Mouse (Mus musculus) heart, adult 8-10 months (tissue): ENCODE results near the gene Hoxc4. TPM values are rescaled to one million over a fixed set of nuclear protein-coding genes. Genes with fewer than 3 reads are reported as not detected.
A peak's percentile ranks its signal among the peaks of the same experiment; 100 is the strongest.

ENCODE experiments used
- DNase-seq: peaks from one replicate; pipeline ENCODE4 v3.0.0; 2022; ENCODE audit warnings: low spot score
- total RNA-seq, 4 experiments: library from RNA; stranded (reverse); gene quantifications; 2 replicates each; pipeline ENCODE4 v1.2.4; 2022

Hoxc4 gene
- total RNA-seq, 4 experiments from 2014 or later = not detected

DNA sequence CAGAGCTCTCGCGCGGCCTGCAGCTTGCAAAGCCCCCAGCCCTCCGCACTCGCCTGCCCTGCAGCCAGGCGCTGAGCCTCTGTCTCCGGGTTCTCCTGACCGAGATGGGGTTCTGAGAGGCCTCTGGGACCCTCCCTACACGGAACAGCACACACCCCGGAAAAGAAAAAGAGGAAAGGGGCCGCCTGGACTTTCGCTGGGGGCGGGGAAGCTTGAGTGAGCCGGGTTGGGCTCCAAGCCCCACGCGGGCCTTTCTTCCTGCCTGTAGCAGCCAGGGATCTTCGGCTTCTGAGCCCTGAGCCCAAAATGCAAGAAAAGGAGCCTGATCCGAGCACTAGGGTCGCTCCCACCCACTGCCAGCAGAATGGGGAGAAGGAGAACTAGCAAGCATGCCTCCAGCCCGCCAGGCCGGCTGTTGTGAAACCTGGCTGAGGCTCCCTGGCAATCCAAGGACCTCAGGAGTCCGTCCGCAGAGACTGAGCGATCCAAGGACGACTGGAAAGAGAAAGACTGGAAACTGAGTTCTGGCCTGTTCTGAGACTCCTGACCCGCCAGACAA, 6.7 kb upstream of the Hoxc4 start:
- no peak for DNase-seq

DNA sequence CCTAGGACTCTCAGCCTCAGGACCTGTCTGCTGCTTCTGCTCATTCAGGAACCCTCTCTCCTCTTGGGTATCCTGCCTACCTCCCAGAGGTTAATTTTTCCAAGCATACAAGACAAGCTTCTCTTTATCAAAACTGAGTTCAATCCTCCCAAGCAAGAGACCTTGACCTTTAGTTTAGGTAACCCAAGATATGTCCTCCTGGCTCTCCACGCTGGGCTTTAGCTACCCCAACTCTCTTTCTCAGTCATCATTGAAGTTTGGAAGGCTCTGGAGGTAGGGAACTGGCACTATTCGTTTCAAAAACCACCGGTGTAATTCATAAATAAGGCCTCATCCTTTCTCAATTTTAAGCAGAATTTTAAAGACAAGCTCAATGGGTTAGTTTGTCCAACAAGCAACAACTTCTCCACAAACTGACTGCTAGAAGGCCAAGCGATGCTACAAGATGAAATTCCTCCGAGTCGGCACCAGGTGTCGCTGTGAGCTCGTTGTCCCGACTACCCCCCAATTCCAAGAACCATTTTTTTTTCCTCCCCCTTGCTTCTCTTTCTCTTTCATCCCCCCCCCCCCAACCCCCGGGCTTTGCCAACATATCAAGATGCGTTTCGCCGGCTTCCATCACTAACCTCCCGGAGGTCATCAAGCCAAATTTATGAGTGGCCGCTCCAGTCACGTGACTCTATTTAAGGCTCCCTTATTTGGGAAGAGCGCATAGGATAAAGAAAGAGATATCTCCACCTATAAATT, 5.3 kb upstream of the Hoxc4 start:
- peak; percentile 13 for DNase-seq

GRCm38 (mm10) chr15:103014166-103015008, 4.3 kb upstream of the Hoxc4 start:
- DNase-seq = no peak

GRCm38 (mm10) chr15:103015009-103015399, 3.7 kb upstream of the Hoxc4 start:
- no peak for DNase-seq

DNA sequence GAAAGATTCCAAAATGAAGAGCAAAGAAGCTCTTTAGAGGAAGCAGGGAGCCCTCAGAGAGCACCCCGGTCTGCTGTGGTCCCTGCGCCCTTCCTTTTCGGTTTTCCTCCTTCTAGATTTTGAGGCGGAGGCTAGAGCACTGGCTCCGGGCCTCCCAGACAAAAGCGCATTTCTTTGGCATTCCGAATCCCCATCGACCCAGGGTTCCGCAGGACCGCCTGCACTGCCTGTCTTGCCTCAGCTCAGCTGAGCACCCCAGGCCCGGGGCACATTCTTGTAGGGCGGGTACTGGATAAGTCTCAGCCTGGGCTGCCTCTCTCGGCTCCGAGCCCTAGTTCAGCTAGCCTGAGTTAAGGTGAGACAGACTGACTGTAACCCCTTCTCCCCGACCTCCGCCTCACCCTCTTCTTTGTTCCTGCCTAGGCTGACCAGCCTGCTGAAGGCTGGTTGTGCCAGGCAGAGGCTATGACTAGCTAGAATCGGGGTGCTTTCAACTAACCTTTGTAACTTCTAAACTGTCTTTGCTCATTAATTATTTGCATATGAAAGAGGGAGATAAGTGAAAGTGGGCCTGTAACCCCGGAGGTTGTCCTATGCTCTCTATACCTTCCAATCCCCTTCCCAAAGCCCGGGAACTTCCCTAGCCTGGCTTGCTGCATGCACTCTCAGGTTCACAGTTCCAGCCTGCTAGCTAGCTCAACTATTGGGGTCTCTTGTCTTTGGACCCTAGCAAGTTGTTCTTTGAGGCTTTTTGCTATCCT, 3.1 kb upstream of the Hoxc4 start:
- no peak for DNase-seq

GRCm38 (mm10) chr15:103020899-103021418, 2.2 kb downstream of the Hoxc4 start:
- DNase-seq = no peak

DNA sequence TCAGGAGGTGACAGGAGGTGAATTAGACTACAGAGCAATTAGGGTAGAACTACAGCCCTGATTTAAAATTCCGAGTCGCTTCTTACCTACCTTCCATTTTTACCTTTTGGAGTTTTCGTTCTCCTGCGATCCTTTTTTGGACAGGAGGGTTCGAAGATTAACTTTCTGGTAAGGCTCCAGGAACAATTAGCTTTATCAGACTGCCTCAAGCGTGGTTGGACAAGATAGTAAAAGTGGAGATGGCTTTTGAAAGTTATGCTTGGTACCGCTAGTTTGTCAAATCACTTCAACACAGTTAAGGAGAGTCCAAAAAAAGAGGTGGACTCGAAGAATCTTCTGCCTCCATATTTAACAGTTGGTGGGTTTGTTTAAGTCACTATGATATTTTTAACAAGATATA, 2.8 kb downstream of the Hoxc4 start:
- DNase-seq = no peak

GRCm38 (mm10) chr15:103024131-103024530, 5.4 kb downstream of the Hoxc4 start:
- DNase-seq = no peak

DNA sequence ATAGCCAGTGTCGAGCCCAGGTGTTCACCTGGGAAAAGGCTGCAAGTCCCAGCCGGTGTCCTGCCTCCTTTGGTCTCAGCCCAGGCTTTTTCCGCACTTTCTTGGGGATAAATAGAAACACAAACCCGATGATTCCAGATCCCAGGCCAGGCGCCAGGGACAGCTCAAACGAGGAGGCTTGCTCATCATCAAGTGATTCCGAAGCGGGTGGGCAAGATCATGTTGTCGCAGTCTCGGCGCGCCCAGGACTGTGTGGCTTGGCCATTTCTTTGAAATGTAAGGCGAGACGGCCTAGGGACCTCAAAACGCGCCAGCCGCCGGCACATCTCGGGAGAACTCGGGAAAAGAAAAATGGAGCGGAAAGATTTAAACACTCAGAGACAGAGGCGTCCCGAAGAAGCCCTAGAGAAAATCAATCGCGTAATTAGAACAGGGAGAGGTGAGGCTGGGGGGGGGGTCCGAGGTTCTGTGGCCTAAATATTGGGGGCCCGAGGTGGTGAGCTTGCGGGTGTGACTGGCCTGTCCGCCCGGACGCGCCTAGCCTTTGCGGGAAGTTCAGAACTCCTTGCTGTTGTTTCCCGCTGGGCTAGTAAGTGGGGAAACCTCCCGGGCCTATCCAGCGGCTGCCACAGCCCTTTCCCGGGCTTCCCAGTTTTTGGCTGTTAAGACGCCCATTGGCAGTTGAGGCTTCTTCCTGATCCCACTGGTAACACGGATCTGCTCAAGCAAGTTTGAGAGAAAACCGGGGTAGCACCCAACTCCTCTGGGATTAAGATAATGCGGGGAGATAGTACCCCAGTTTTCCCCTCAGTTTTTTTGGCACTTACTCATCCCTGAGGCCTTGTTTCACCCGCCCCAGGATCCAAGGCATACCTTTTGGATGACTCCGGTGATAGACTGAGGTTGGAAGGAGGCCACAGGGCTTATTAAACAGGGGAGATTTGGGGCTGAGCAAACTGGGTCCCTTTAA, 8.8 kb downstream of the Hoxc4 start:
- no peak for DNase-seq

DNA sequence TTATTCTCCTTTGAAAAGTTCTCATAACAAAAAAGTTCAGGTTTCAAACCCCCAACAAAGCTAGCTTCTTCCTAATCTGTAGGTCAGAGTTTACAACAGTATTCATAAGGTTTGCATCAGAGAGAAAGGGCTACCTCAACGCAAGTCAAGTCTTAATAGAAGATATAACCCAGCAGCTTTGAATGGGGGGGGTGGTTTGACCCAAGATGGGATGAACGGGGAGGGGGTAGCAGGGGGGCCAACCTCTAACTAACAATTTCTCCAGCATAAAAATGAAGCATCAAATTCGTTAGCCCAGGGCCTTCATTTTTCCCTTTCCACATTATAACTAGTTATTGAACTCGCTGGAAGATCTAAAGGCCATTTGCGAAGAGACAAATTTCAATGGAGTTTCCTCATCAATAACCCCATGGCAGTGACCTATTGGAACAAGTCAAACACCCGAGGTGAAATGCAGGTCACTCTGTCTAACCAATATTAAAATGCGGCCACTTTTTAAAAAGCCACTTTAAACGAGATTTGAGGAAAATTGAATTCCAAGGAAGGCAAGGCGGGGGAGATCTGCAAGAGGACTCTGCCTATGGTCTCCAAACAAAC, 10.3 kb downstream of the Hoxc4 start:
- DNase-seq = no peak

GRCm38 (mm10) chr15:103030142-103030541, 11.4 kb downstream of the Hoxc4 start:
- no peak for DNase-seq

DNA sequence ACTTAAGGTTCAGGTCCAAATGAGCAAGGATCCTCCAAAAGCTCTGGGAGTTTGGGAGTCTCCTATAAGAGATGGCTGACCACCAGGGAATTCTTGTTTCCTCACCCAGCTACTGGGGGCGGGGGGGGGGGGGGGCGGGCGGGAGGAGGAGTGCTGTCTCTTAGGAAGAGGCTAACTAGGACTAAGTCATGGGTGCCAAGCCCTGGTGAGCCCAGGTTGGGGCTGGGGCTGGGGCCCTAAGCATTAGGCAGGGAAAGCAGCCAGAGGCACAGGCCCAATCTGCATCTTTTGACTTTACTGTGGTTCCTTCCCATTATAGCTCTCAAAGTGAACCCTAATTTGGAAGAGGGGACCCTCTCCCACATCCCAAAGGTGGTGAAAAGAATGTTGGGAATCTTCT, 13.4 kb downstream of the Hoxc4 start:
- no peak for DNase-seq

DNA sequence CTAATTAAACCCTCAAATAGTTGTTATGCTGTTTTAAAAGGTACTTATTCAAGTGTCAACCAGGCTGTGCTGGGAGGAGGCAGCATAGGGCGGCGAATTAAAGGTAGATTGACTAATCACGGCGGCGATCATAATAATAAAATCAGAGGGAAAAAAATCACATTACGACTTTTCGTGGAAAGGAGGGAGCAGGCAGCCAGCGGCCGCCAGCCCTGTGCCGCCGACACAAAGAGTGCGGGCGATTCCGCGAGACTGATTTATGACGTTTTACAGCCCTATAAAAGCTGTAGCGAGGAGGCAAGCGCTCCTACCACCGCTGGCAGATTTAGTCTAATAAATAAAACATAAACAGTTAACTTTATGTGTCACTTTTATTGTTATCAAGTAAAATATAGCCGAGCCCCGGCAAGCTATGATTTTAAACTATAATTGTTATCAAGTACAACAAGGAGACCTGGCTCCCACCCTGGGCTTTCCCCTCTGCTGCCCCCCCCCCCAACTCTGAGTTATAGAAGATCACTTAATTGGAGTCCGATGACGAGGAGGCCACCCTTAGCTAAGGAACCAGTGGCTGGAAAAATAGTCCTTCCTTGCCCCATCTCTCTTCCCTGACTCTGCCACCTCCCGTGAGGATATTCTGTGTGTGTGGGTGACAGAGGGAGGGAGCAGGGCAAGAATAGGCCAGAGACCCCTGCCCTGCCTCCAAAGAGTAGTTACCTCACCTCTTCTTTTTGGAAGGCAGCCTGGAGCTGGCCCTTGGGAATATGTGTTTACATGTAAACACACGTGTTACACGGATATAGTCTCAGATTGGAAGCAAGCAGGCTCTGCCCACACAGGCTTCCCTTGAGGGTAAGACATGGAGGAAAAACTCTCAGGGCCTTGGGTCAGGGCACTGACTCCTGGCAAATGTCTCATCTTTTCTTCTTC, 14.2 kb downstream of the Hoxc4 start:
- DNase-seq = no peak

DNA sequence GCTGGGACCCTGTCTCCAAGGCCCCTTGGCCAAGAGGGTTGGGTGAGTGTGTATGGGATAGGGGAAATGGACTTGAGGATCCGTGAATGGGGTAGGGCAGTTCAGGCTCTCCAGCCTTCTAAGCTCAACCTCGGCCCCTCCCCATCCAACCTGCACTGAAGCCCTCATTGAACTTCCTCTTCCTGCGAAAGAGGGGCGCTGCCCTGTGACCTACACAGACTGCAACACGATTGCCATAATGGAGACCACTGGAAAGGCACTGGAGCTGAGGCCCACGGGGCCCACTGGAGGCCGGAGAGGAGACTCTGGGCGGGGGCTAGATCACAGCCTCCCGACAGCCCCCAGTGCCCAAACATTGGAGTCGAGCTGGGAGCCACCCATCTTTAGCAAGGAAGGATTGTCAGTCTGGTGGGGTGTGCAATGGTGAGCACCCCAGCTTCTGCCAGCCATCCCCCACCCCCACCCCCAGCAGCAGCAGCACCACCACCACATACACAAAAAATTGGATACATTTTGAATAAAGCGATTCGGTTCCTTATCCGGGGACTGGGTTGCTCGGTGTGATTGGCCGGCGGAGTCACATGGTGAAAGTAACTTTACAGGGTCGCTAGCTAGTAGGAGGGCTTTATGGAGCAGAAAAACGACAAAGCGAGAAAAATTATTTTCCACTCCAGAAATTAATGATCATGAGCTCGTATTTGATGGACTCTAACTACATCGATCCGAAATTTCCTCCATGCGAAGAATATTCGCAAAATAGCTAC, 15.5 kb downstream of the Hoxc4 start:
- no peak for DNase-seq

- DNase-seq = no peak
Measured at GRCm38 (mm10) chr15:103034807-103035547, 16.2 kb downstream of the Hoxc4 start.

DNA sequence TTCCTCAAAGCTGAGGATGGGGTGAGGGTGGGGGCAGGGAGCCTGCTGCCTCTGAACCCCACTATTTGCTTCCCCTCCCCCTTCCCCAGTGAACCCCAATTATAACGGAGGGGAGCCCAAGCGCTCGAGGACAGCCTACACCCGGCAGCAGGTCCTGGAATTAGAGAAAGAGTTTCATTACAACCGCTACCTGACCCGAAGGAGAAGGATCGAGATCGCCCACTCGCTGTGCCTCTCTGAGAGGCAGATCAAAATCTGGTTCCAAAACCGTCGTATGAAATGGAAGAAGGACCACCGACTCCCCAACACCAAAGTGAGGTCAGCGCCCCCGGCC, 16.8 kb downstream of the Hoxc4 start:
- DNase-seq = no peak

- no peak for DNase-seq
Measured at GRCm38 (mm10) chr15:103037579-103037978, 18.8 kb downstream of the Hoxc4 start.
